Mouse (Mus musculus) frontal cortex, postnatal 36 days (tissue): ENCODE data around the gene Haus3.

Experiments
- DNase-seq, 2 experiments: peaks; one replicate each; pipeline ENCODE4 v3.0.0; 2022; ENCODE audit warnings: low spot score in 2 of 2

Haus3 gene

DNA sequence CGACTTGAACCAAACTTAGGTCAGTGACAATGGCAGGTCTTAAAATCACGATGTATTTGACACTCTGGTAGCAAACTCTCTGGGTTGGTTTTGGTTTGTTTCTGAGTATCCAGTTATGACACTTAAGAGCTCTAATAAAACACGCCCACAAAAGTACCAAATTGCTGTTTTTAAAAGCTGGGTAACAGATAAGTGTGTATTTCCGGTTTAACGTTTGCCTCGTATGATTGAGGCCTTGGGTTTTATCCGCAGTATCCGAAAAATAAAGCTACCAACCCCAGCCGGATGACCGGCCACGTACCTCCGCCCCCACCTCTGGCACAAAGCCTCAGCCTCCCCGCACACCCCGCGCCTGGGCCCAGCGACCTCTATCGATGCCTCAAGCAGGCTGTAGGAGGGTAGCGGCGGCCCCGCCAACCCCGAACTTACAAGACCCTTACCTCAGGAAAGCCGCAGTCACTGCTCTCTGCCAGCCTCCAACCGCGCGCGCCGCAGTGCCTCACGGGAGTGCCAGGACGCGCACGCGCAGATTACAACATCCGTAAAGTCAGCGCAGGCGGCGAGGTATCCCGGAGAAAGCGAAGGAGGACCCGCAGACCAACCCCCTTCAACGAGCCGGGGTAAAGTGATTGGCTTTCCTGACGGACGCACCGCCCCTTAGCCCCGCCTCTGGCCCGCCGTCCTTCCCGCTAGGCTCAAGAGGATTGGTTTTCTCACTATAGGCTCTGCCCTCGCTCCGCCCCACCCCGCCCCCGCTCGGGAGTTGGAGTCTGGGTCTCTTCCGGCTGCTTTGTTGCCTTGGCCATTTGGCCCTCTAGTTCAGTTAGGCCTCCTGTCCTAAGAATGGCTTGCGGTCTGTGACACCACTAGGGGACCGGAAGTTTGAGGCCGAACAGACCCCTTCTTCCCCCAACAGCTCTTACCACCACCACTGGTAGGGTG lies at the start of gene Haus3, which contains the start of gene Poln:
Gene Haus3 (minus strand): TSS at position 578 of the 942 bp plus-strand sequence.
Gene Poln (minus strand): TSS at position 499 of the 942 bp plus-strand sequence.
- DNase-seq = peak; percentile 97

GRCm38 (mm10) chr5:34218672-34219071 lies 49.3 kb upstream of the Haus3 start:
- DNase-seq = no peak

GRCm38 (mm10) chr5:34217756-34218155 lies 48.4 kb upstream of the Haus3 start:
- no peak for DNase-seq

GRCm38 (mm10) chr5:34216025-34216424 lies 46.7 kb upstream of the Haus3 start:
- DNase-seq = no peak

- no peak for DNase-seq
Measured at GRCm38 (mm10) chr5:34213659-34214058, 44.3 kb upstream of the Haus3 start.

- peak; percentile 66 to 75 for DNase-seq
Measured at GRCm38 (mm10) chr5:34210279-34210678, 41.0 kb upstream of the Haus3 start.

DNA sequence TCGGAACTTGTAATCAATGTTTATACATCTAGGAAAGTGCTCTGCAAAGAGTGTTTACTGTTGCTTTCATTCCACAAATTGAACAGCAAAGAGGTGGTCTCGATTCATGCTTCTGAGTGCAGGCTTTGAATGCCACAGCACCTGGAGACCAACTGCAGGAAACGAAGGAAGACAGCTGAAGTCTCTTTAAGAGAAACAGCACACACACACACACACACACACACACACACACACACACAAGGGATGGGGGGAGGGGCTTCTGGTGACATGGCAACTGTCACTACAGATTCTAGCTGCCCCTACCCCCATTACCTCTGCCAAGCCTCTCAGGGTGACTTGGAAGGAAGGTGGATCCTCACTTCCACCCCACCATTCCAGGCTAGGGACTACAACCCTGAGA lies 38.2 kb upstream of the Haus3 start:
- DNase-seq = no peak

DNA sequence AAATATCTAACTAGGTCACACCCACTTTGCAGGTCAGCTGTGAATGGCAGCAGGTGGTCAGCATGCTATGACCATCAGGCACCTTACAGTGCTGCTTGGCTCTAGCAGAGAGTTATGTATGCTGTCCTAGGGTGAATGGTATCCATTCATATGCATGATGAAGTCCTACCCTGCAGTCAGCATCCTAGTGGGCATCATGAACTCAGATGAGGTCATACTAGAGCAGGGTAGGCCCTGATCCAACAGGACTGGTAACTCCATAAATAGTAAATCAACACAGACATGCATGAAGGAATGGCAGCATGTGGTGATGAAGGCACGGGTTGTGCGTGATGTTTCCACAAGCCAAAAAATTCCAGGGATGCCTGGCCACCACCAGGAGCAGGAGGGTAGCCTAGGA lies 36.5 kb upstream of the Haus3 start:
- no peak for DNase-seq

DNA sequence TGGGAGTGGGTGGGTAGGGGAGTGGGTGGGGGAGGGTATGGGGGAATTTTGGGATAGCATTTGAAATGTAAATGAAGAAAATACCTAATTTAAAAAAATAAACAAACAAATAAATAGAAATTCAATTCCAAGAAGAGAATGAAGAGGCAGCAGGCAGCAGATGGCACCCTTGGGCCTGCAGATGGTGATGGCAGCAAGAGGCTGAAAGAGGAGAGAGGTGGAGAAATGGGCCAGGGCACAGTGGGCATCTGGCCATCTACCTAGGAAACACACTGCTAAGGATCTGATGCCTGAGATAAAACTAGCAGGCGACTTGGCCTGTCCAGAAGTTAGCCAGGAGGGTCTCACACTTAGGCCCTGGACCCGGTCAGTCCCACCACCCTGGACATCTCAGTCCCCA lies 35.6 kb upstream of the Haus3 start:
- DNase-seq = no peak

- DNase-seq = no peak
Measured at GRCm38 (mm10) chr5:34202006-34202405, 32.7 kb upstream of the Haus3 start.

DNA sequence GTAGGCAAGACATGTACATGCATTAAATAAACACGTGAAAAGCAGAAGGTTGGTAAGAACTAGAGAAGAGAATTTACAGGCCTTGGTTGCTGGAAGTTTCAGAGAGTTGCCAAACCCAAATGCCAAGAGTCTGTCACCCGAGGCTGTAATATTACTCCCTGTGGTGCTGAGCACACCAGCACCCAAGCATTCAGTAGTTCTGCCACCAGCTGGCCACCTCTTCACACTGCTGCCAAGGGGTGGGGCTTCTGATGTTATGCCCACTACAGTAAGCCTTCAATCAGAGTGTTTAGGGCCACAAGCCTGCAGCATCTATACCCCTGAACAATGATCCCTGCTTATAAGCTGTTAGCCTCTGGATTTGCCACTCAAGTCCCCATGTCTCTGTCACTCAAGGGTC lies 32.1 kb upstream of the Haus3 start:
- no peak for DNase-seq

- no peak for DNase-seq
Measured at GRCm38 (mm10) chr5:34198615-34199014, 29.3 kb upstream of the Haus3 start.

- peak; percentile 75 to 93 for DNase-seq
Measured at GRCm38 (mm10) chr5:34197243-34197642, 27.9 kb upstream of the Haus3 start.

- DNase-seq = no peak
Measured at GRCm38 (mm10) chr5:34196423-34196822, 27.1 kb upstream of the Haus3 start.

GRCm38 (mm10) chr5:34195786-34196185 lies 26.5 kb upstream of the Haus3 start:
- DNase-seq = no peak

DNA sequence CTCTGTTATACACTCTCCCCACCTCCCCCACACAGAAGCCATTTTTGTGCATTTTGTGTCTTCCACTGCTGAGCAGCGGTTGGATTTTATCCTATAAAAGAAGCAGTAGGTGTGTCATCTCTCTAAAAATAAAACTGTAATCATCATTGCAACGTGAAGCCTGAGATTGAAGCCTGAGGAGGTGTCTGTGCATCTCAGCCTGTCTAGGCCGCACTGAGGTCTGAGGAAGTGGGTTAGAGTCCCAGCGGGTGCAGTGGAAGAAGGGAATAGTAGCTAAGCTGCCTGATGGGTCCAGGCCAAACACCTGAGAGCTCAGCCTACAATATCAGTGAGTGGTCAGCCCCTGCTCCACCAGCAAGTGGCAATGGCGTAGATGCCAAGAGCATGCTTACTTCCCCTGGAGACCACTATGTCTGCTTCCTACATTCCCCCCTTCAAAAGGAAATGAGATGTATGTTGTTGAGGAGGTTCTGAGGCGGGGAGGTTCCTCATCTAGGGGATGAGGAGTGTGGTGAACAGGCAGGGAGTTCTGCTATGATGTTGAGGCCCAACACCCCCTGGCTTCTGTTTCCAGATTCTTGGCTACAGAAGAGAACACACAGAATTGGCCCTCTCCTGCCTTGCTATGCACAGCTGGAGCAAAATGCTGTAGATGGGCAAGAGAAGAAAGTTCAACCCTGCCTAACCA lies 25.8 kb upstream of the Haus3 start:
- DNase-seq = peak in 1 of 2 experiments; percentile 65

GRCm38 (mm10) chr5:34194426-34194825 lies 25.1 kb upstream of the Haus3 start:
- DNase-seq = no peak

- no peak for DNase-seq
Measured at GRCm38 (mm10) chr5:34191843-34192242, 22.5 kb upstream of the Haus3 start.

- DNase-seq = no peak
Measured at GRCm38 (mm10) chr5:34191021-34191420, 21.7 kb upstream of the Haus3 start.

GRCm38 (mm10) chr5:34189521-34189920 lies 20.2 kb upstream of the Haus3 start:
- no peak for DNase-seq

- peak in 1 of 2 experiments; percentile 29 for DNase-seq
Measured at GRCm38 (mm10) chr5:34188856-34189255, 19.5 kb upstream of the Haus3 start.

DNA sequence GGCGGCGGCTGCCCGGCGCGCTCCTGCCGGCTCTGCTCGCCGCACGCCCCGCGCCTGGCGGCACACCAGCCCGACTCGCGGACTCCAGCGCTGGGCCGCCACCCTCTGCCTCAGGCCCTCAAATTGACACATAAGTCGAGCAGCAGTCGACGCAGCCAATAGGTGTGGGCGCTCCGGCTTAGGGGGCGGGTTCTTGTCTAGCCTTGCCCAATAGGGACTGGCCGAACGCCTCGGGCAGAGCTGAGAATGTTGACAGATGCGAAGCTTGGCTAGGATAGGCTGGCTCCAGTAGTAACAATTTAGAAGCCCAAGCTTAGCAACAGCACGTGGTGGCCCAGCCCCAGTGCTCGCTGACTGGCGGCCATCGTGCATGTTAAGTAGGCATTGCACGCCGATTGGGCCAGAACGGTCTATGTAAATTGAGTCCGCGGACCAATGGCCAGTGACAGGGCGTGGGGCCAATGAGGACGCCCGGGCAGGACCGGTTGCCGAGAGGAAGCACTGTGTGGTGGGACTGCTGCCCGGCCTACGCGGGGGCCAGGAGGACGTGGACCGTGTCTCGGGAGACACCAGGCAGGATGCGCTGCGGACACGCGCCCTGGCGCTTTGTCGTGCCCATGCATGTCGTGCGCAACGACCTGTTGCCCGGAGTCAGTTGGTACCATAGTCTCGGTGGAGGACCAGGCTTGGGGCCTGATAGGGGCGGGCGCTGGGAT lies 18.4 kb upstream of the Haus3 start, which contains the start of gene Mxd4:
Gene Mxd4 (minus strand): TSS at position 120 of the 716 bp plus-strand sequence.
- DNase-seq = peak; percentile 98 to 100
